Mouse (Mus musculus) testis, postnatal 10 days (tissue): ENCODE data around the gene Clasrp.

Experiments
- DNase-seq: peaks from one replicate; pipeline ENCODE4 v3.0.0; 2021; ENCODE audit warnings: low spot score

Clasrp gene

DNA sequence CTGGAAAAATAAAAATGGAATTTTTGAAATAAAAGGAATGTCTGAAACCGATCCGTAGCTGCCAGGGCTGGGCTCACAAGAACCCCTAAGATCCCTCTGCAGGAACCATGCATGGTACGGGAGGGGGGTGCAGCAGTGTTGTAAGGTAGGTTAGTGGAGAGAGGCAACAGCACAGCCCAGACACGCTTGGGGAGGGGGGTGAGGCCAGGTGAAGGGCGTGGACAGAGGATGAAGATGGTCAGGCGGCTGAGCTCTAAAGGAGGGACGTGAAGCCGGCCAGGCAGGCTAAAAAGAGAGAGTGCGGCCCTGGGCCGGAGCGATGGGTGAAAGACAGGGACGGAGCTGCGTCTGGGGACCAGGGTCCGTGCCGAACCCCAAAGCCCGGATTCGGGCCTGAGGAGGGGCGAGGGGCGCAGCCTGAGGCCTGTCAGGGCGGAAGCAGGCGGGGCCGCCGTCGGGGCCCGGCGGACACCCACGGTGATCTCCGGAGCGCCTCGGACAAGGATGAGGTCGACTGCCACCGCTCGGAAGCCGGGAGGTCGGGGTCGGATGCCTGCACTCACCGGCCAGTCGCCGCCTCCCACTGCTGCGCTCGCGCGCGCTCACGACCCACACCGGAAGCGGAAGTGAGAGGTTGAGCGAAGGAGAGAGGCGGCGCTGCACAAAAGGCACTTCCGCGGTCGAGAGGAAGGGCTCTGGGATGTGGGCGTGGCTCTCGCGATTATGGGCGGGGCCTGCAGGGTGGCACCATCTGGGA is at the start of gene Clasrp:
Gene Clasrp, minus strand, starts transcription at position 638 of the 757 bp plus-strand sequence.
- peak; percentile 99 for DNase-seq

DNA sequence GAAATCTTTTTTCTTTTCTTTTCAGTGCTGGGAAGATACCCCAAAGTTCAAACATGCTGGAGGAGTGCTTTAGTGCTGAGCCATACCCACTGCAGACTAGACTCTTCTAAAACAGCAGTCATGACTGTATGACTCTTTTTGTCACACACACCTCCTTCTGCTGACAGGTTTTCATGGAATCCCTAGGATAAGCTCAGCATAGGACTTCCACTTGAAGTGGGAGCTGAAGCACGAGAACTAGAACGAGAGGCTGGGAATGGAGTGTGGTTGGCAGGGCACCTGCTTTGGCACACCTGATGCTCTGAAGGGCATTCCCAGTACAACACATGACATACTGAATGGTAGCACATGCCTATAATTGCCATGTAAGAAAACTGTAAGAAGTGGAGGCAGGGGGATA is 48.3 kb upstream of the Clasrp start:
- DNase-seq: no peak

DNA sequence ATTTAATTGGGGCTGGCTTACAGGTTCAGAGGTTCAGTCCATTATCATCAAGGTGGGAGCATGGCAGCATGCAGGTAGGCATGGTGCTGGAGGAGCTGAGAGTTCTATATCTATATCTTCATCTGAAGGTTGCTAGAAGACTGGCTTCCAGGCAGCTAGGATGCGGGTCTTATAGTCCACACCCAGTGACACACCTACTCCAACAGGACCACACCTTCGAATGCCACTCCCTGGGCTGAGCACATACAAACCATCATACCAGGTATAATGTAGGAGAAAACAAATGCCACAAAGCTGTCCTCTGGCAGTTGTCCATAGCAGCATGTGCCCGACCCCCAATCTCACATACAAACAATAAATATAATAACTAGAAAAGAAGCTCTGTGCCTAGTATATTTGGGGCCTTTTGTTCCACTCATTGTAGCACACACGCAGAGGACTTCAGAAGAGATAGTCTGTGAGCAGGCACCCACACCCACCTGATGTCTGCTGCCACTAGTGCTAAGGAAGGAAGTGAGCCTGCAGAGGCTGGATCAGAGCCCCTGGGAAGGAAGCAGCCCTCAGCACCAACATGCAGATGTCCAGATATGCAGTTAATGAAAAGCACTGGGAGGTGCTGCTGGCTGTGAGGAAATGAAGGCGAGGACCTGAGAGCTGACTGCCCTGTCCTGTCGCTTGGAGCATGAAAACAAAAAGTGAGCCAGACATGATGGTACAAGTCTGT is 46.9 kb upstream of the Clasrp start:
- DNase-seq: no peak

DNA sequence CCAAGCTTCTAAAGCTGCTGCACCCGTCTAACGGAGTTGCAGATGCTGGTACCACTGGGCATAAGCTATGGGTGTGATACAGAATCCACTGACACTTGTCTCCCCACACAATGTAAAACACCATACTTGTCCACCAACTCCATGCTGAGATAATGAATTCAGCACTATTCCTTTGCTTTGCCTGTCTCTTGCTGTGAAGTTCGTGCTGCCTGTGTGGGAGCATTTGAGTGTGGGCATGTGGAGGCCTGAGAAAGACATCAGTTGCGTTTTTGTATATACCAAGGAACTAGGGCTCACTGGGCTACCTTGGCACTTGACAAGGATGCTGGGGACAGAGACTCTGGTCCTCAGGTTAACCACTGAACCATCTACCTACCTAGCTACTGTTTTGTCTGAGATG is 36.9 kb upstream of the Clasrp start:
- no peak for DNase-seq

DNA sequence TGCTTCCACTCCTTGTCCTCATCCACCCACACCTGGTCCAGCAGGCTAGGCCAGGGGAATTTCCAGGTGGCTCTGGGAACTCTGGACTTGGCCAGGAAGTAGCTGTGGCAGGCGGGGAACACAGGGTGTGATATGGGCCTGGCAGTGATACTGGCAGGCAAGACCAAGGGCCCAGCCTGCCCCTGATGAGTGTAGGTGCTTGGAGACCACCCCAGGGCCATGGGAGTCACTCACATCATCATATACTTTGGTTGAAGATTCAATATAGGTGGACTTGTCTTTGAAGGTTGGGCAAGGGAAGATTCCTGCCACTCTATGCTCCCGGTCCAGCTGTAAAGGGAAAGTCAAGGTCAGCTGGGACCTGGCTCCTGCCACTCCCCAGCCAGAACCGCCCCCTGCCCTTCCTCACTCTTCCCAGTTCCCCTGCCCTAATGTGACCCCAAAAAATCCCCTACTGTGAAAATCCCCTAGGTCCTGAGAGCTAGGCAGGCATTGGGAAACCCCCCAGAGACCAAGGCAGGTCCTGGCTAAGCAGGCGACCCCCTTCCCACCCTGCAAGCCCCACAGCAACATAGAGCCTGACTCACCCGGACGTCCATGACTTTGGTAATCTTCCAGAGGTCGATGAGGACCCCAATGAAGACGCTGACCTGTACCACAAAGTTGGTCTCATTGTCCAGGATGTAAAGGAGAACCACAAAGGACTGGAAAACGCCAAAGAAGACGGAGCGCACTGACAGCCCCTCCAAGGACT is 31.0 kb upstream of the Clasrp start:
- no peak for DNase-seq

DNA sequence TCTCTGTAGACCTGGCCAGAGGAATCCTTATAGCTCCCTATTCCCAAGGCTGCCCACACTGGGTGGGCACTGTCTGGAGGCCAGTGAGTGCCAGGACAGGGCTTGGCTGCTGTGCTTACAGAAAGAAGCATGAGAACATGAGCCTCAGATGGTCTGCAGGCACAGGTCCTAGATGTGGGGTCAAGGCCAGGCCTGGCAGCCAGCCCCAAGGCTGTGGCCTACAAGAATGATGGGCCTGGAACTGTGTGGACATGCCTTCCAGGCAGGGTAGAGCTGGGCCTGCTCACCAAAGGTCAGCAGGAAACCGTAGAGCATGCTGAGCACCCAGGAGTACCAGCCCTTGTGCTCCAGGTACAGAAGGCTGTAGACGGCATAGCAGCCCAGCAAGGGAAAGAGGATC is 30.3 kb upstream of the Clasrp start:
- DNase-seq: peak; percentile 73

DNA sequence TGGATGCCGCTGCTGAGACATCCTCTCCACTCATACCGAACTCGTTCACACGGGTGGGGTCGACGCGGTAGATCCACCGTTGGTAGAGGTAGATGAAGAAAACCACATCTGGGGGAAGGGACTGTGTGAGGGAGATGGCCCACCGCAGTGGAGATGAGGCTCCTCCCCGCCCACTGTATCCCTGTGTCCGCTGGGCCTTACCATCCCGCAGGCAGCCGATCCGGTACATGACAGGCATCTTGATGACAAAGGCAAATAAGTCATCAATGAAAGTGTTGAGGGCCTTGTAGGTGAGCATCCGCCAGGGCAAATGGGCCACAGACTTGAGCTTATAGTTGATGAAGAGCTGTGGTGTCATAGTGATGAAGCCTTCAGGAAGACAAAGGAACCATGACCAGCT is 29.6 kb upstream of the Clasrp start:
- DNase-seq: no peak

DNA sequence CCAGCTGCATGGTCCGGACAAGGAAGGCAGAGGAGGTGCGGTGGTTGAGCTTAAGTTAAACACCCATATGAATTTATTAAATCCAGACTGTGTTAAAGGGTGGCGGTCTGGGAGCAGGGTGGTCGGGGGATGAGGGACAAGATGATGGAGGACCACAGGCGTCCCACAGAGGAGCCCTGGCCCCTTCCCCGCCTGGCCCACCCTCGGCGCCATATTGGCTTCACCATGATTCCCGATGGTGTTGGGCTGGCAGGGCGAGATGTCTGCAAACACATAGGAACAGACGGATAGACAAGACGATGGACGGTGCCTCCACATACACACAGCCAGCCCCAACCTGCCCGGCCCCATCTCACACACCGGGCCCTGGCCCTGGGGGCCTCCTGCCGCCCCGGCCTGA is 28.9 kb upstream of the Clasrp start:
- DNase-seq: no peak

DNA sequence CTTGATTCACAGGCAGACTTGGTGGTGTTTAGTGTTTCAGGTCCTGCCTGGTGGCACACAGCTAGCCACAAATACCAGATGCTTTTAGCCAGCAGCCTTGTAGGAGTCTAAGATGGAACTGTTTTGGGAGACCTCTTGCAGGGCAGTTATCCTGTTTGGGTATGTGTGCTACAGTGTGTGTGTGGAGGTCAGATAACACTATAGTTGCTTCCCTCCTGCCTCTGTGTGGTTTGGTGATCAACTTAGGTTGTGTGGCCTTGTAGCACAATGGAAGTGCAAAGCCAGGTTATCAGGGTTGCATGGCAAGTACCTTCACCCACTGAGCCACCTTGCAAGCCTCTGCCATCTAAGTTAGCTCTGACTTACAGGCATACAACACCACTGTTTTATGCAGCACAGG is 28.4 kb upstream of the Clasrp start:
- DNase-seq: no peak

DNA sequence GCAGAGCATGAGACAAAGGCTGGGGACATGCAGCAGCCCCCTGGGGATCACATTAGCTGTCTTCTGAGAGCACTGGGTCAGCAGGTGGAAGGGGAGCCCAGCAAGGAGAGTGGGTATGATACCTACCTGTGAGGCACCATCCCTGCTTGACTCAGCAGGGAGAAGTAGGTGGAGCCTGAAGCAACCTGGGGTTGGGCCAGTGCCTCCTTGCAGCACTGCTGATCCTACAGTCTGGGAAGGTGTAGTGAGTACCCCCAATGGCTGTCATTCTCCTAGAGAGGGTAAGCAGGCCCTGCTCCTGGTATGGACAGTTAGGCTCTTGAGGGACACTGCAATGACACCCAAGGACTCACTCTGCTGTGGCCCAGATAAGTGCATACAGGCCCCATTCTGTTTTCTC is 28.0 kb upstream of the Clasrp start:
- no peak for DNase-seq

DNA sequence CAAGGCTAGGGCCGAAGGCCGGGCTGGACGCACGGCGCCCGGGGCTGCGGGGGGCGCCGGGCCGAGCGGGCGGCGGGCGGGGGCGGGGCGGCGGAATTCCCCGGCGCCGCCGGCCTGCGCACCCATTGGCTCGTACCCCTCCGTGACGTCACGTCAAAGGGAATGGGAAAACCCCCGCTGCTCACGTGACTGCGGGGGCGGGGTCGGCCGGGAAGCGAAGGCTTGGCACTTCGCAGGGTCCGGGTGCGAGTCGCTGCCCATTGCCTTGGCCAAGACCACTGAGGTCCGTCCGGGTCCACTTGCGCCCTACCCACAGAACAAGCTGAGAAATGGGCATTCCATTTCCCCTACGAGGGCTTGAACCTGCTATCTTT is 25.1 kb upstream of the Clasrp start, which contains the start of gene Relb:
Gene Relb, minus strand, starts transcription at position 78 of the 374 bp plus-strand sequence.
- DNase-seq: peak; percentile 98

DNA sequence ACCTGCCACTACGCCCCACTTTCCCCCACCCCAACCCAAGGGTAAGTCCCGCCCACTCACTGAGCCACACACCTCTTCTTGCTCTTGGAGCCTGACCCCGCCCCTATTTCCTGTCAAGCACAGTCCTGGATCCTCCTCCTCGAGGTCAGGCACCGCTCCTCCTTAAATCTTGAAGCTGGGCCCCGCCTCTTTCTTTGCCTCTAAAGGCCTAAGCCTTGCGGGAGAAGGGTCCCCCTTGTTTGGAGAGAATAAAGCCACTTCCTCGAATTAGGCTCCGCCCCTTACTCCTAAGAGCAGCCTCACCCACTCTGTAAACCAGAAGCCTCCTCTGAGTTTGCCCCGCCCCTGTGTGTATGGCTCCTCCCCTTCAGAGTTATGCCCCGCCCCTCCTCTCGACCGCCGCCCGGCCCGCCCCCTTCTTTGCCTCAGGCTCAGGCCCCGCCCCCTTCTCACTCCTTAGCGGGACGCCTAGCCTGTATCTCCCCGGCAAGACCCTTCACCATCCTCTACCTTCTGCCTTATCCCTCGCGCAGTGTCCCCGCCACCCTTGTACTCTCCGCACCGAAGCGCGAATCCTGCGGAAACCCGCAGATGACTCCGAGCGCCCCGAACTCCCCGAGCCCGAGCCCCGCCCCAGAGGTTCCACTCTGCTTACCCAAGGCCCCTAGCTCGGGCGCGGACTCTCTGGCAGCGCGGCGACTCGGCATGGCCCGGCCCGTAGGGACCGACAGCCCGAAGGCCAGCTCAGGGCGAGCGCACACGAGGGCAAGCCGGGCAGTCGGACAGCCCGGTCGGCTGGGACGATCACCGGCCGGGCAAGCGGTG is 24.5 kb upstream of the Clasrp start:
- peak; percentile 99 for DNase-seq

DNA sequence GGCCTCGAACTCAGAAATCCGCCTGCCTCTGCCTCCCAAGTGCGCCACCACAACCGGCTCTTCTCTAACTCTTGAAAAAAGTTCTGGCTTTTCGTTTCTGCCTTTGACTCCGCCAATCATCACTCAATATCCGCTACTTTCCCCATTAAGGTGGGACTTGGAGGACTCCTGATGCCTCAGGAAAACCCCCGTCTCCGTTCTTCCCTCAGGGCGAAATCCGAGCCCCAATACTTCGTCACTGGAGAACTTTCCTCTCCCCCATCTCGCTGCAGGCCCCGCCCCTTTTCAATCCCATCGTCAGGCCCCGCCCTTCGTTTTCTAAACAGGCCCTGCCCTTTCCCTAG is 23.9 kb upstream of the Clasrp start:
- DNase-seq: no peak

DNA sequence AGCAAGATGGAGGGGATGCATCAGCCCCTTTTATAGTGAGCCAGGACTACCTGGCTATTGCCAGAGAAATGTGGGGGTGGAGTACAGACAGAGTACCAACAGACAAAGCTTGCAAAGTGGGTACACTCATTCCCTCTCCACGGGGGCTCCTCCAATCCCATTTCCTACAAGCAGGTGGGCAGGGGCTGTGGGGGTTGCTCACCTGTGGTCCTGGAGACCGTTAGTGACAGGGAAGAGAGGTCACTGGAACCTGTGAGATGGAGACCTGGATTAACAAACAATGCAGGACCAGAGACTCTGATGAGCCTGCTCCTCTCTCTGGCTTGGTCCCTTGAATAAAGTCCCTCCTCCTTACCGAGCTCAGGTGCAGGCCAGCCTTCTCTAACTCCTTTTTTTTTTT is 23.4 kb upstream of the Clasrp start:
- no peak for DNase-seq

DNA sequence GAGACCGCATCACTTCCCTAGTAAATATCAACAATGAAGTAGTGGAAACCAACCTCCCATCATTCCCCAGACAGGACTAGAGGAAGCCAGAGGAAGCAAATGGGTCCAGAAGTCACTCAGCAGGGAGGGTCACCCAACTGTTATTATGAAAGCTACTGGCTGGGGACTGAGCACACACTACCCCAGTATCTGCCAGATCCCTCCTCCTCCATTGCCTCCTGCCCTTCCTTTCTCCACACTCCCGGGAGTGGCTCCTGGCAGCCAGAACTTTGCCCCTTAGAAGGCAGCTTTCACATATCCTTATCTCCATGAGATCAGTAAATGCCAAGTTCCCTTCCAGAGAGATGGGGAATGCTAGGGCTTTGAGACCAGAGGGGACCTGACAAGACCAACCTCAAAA is 19.1 kb upstream of the Clasrp start:
- DNase-seq: no peak

DNA sequence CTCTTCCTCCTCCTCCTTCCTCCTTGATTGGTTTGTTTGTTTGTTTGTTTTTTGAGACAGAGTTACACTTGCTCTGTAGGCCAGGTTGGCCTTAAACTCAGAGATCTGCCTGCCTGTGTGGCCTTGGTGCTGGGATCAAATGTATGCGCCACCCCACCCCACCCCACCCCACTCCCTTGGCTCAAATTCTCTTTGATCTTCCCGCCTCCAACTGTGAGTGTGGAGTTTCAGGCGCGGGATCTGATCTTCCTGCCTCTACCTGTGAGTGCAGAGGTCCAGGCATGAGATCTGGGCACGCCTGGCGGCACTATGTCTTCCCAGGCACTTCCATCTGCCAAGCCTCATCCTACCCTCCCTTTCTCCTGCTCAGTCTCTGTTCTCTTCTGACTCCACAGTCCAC is 18.0 kb upstream of the Clasrp start:
- DNase-seq: no peak

DNA sequence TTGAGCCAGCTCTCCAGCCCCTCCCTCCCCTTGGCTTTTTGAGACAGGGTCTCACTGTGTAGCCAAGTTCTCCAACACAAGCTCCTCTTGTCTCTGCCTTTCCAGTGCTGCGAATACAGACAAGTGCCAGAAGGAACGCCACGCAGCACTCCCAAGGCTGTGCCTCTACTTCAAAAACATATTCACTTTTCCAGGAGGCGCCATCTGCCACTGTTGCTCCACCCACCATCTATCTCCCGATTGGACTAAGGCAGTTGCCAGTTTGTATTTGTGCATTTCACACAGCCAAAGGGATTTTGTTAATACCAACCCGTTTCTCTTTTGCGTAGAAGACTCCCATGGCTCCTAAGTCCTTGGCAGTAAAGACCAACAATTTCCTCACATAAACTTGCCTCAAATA is 16.5 kb upstream of the Clasrp start:
- no peak for DNase-seq

DNA sequence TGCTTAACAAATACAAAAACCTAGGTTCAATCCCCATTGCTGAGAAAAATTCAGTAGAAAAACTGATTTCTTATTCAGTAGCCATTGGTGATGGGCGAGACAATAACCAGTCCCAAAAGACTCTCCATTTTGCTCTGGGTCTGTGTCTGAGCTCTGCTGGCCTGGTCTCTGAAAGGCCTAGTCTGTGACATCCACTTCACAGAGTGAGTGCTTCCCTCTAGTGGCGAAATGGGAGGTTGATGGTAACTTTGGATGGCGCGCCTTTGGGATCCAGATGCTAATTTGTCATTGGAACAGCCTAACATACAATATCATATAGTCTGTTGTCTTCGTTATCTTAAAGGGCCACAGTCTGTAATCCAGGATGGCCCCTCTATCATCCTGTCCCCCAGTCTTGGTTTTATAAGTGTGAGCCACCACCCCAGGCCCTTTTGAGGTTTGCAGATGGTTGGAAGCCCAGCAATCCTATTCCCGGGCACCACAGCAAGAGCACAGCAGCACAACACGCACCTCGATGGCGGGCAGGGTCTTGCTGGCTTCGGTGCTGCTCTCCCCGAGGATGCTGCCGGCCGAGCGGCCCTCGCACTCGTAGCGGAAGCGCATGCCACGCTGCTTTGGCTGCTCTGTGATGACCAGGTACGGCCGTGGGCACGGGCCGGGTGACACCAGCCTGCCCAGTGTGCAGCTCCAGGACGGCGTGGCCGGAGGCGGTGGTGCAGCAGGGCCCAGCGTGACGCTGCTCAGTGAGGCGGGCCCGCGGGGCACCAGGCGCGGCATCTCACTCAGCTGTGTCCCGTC is 14.9 kb upstream of the Clasrp start:
- peak; percentile 80 for DNase-seq

DNA sequence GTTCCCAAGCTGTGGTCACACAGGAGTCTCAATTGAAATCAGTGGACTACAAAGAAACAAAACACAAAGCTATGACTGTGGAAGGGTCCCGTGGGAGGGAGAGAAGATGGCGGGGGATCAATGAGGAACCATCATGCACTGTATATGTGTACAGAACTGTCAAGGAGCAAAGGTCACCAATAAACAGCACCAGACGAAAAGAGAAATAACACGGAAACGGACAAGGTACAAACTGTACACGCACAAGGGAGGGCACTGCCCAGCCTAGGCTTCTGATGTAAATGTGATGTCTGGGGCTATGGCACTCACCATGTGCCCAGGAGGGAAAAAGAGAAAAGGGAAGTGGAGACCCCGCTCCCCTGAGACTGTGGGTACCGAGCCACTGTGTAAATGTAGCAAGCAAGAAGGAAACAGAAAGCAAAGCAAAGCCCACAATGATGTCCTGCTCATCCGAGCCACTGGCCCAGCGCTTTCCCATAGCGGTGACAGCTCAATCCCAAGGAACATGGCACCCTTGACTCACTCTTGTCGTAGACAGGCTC is 10.8 kb upstream of the Clasrp start:
- DNase-seq: no peak

DNA sequence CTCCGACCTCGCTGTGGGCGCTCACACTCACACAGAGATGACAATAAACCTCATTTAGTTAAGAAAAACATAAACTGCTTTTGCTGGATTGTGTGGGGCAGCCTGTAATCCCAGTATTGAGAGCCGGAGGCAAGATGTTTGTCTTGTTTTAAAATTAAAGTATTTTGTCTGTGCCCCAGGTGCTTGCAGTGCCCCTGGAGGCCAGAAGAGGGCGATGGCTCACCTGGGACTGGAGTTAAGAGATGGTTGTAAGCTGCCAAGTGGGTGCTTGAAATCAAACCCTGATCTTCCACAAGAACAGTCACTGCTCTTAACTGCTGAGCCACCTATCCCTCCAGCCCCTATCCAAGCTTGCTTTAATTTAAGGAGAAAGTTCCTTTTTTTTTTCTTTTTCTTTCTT is 6.7 kb upstream of the Clasrp start:
- no peak for DNase-seq
